Mouse (Mus musculus) adipocyte (in vitro differentiated cells): Measurements from ENCODE around the gene 1600015I10Rik.
A peak's percentile ranks its signal among the peaks of the same experiment; 100 is the strongest.
"Not testable (repeated sequence)": the region's sequence is repeated elsewhere in the genome, so short reads cannot be mapped to it uniquely, and the experiment has no call there.

Experiments
- DNase-seq: peaks from one replicate; pipeline ENCODE4 v3.0.0-alpha.2; 2016; ENCODE audit warnings: low spot score

The 1600015I10Rik gene

DNA sequence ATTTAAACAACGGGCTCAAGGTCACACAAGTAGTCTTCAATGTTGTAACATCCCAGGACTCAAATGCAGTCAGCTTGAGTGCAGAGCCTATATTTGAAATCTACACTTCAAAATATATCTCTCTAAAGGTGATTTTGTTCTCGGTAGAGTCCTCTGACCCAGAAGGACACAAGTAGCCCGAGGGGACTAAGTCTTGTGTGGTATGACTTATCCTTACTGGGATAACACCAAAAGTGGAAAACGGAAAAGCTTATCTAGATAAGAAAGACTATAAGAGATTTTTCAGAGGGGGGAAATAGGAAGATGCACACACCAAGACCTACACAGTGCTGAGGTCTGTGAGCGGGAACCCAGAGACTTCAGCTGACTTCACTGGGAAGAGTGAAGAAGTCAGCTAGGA lies at the start of gene 1600015I10Rik:
Gene 1600015I10Rik, plus strand, starts transcription at position 301 of the 400 bp plus-strand sequence.
- DNase-seq: no peak

DNA sequence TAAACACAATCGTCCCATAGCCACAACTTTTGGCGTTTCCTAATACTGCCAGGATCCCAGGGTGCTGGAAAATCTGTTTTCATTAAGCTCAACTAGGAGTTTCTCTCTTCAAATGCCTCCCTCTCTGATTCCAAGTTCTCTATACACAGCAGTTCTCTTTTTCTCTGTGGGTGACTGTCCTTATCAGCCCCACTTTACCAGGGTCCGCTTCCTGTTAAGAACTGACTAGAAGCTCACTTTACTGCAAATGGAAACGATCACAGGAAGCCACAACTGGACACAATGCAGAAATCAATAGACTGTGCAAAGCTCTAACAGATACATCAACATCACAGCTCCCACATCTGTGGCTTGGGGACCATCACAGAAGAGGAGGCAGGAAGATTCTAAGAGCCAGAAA lies 35.5 kb upstream of the 1600015I10Rik start:
- no peak for DNase-seq

DNA sequence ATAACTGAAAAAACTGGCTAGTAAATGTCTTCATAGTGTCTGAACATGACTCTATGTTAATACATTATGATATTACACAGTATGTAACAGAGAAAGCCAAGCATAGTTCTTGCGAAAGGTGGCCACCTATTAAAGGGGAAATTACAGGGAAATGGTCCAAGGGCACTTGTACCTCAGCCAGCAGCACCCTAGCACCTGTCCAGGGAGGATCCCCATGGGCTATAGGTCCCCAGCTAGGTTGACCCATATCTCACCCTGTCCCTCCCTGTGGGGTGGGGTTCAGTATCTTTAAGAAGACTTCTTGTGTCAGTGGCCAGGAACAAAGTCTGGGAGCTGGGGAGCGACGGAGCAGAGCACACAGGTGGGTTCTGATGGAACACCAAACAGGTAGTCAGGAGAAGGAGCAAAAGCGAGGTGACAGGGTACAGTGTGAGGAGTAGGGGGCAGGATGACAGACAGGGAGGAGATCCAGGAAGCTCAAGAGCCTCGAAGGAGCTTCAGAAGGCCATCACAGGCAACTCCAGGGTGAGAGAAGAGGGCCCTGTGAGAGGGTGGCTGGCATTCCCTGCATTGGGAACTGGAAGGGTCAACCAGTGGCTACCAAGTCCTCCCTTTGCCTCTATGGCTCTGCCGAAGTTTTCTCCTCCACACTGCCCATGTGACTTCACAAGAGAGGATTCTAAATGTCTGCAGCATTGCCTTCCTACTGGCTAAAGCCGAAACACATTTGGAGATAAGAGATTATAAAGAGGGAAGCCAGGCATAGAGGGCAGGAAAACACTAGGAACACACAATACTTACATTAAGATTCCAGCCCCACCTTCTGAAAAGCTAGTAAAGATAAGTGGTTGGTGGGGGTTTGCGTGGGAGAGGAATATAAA lies 34.5 kb upstream of the 1600015I10Rik start:
- DNase-seq: no peak

DNA sequence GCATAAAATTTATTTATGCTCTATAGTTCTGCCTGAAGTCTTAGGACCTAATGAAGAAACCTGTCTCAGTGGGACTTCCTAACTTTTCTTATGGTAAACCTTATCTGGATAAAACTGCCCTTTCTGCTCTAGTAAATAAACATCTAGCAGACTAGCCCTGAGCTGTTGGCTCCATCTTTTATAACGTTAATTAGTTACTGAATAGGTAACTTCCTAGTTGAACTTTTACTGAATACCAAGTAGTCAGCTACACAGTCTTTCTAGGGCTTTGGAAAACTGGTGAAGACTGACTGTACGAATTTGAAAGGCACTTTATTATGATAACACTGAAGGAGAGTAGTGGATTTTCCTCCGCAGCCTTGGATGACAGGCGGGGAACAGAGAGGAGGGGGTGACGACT lies 33.8 kb upstream of the 1600015I10Rik start:
- DNase-seq: no peak

DNA sequence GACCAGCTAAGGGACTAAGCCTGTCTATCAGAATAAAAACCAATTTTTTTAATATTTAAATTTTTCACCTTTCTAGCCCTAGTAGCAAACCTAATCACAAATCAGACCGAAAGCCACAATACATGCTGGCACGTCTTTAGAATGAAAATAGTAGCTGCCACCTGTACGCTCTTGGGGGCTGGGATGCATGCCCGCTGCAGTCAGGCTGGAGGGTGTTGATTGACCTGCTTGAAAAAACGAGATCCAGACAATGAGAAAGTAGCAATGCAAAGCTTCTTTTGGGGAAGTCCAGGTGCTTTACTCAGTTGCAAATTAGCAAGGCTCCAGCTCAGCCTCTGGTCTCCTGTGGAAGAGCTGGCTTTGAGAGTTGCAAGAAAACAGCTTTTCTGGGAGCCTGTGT lies 32.7 kb upstream of the 1600015I10Rik start:
- DNase-seq: no peak

DNA sequence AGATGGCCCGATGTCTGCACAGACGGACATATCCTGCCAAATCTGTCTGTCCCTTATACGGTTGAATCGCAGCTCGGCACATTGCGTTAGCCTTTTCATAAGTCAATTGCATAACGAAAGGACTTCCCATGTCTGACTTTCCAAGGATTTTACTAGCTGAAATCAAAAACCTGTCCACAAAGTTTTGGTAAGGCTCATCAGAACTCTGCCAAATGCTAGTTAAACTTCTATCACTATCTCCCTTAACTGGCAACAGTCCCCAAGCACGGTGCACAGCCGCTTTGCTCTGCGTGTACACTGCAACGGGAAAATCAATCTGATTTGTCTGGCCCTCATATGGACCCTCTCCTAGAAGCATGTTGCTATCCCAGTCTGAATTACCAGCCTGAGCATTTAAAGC lies 28.4 kb upstream of the 1600015I10Rik start:
- DNase-seq: not testable (repeated sequence)

DNA sequence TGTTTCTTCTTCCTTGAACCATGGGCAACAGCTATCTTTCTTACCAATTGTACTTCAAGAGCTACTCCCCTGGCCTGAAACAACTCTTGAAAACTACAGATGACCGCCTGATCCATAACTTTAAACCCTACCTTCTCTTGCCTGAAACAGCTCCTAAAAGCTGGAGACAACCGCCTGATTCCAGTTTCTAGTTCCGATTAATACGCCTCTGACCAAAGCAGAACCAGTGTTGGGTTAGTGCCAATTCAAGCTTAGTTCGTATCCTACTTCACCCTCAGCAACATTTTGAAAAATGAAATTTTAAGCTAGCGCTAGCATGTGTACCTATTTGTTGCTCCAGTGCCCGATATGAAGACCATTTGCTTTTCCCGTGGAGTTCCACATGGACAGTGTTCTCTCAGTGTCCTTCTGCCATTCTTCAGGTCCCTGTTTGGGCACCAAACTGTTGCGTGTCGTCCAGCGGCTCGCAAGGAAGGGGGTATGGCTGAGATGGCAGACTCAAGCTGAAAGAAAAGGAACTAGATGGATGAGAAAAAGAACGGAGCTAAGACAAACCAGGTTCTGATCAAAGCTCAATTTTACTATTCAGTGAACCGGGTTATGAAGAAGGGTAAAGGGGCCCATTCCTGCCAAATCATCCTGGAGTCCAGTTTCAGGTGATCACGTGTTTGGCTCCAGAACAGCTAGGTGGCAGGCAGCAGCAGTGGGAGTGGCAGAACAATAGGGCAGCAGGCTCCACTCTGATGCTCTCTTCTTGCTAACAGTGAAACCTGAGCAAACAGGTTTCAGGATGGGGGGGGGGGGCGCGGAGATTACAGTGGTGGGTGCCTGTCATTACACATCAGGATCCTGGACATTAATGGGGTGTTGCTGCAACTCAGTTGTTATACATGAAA lies 26.9 kb upstream of the 1600015I10Rik start:
- DNase-seq: no peak

DNA sequence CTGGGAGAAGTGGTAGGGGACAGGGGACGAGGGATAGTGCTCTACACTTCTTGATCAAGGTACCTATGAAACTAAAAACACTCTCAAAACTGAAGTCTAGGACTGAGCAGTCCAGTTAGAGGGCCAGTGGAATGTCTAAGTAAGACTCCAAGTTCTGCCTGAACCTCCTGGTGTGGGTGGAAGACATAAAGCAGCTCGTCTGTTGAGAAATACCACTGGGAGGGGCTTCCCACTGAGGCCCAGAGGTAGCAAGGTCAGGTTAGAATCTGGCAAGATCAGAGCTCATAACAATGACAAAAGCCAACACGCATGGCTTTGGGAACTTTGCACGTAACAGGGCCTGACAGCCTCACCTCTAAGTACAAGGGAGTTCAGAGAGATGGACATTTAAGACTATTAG lies 26.3 kb upstream of the 1600015I10Rik start:
- no peak for DNase-seq

DNA sequence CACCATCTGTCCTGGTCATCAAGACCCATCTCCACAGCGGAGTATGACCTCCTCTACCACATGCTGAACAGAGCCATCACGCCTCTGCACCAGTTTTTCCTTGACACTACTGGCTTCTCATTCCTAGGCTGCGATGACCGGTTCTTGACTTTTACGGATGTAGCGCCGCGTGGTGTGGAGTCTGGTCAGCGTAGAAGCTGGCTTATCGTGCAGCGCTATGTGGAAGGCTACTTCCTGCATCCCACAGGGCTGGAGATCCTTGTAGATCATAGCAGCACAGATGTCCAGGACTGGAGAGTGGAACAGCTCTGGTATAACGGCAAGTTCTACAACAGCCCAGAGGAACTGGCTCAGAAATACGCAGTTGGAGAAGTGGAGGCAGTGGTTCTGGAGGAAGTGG lies 24.1 kb upstream of the 1600015I10Rik start:
- DNase-seq: no peak

DNA sequence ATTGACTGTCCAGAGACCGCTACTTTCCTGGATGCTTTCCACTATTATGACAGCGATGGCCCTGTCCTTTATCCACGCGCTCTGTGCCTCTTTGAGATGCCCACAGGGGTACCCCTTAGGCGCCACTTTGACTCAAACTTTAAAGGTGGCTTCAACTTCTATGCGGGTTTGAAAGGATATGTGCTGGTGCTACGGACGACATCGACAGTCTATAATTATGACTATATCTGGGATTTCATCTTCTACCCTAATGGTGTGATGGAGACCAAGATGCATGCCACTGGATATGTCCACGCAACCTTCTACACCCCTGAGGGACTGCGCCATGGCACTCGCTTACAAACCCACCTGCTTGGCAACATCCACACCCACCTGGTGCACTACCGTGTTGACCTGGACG lies 23.3 kb upstream of the 1600015I10Rik start:
- DNase-seq: no peak

DNA sequence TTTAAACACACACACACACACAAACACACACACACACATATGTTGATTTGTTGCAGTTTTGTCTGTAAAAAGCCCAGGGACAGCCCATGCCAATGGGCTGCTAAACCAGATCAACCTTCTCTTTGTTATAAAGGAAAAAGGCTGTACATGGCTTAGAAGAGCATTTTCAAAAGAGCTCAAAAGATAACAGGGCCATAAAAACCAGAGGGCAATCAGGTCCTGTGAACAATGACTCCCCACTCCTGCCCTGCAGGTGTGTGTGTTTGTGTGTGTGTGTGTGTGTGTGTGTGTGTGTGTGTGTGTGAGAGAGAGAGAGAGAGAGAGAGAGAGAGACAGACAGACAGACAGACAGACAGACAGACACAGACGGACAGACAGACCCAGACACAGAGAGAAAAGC lies 20.5 kb upstream of the 1600015I10Rik start:
- no peak for DNase-seq

DNA sequence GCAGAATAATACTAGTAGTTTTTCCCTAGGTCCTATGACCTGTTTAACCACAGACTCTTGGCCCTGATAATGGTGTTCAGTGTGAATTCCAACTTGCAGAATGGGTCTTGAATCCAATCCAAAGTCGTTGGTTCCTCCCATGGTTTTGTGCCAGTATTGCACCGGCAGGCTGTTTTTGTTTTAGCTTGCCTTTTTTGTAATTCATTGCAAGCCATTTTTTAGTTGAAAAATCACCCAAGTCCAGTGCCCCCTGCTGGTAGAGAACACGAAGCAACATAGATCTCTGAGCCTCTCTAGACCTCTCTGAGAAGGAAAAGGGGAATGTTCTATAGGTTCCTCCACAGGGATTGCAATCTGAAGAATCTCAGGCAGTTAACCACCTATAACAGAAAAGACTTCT lies 17.7 kb upstream of the 1600015I10Rik start:
- DNase-seq: peak; percentile 29

DNA sequence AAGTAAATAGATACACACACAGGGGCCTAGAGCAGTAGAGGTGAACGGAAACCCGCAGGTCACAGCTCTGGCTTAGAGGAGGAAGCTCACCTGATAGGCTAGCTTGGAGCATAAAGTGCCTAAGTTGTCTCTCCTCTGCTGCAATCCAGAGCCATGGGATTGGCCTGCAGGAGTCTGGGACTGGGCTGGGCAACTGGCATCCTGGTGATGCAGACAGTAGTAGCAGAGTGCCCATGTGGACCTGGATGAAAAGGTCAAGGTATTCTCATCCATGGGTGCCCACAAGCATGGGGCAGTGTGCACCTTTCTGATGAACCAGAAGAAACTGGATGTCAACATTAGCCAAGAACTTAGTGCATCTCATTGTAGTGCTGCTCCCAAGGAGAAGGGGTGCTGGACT lies 16.1 kb upstream of the 1600015I10Rik start:
- DNase-seq: no peak

DNA sequence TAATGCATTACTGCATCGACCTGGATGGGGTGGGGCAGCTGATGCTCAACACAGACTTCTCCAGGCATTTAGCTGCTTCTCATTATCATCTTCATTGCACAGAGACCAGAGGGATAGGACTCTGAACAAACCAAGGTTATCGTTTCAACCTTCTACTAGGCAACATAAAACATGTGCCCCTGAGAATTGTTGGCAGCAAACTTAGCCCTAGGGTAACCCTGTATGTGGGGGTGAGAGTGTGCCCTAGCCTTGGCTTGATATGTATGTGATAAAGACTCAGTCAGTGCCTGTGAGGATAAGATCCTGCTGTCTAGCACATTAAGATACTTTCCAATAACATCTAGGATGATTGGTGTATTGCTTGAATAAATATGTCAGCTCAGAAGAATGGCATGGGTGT lies 19.9 kb downstream of the 1600015I10Rik start:
- DNase-seq: no peak

DNA sequence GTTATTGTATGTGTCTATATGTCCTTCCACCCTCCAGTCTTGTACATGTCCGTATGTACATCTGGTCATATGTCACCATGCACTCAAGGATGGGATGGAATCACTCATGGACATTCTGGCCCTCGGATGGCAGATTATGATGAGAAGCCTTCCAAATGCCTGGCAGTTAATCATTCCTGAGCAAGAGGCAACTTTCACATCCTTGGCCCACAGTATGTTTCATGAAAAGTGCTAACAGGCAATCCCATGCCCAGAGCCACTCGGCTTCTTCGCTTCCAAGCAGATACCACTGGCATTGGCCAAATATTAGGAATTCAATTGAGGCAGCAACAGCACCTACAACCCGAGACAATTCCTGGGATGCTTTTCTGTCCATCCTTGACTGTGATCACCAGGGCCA lies 21.0 kb downstream of the 1600015I10Rik start:
- DNase-seq: no peak

DNA sequence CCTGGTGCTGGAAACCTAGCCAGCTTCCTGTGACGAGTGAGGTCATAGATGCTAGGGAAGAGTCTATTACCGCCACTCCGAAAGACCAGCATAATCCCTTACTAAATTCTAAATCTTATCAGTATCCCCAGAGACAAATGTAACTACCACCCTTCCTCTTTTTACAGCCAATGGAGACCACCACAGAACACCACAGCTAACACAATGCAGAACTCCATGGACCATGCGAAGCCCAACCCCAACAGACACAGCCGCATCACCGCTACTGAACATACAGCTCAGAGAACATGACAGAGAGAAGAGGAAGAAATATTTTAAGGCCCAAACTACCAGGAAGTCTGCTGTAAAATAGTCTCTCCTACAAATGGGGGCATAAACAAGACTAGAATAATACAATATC lies 21.9 kb downstream of the 1600015I10Rik start:
- DNase-seq: no peak

DNA sequence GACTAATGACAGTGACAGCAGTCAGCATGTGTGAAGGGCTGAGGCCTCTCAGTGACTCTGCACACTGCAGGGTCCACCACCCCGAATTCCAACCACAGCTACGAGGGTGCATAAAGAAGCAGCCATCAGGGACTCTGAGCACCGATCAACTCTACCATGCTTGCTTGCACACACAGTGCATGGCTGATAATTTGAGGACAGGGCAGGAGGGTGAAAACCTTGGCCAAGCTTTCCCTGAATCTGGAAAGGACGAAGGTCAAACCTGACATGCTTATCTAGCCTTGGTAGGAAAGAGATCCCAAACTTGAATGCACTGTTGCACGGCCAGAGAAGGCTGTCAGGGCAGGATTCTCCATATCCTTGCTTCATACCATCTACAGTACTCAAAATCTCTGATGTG lies 23.5 kb downstream of the 1600015I10Rik start:
- DNase-seq: no peak

DNA sequence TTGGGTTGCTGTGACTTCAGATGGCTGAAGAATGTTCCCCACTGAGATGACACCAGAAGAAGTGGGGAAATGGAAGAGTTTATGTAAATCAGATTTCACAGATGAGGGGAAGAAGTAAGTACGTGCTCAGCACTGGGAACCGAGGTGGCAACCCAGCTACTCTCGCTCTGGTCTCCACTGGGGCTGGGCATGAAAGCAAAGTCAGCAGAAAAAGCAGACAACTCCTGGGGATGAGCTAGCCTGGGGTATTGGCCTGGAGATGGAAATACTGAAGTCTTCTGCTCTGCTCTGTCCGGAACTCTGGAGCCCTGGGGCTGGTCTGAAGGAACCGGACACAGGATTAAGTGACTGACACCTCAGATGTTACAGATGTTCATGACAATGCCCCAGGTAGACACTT lies 24.5 kb downstream of the 1600015I10Rik start:
- no peak for DNase-seq

DNA sequence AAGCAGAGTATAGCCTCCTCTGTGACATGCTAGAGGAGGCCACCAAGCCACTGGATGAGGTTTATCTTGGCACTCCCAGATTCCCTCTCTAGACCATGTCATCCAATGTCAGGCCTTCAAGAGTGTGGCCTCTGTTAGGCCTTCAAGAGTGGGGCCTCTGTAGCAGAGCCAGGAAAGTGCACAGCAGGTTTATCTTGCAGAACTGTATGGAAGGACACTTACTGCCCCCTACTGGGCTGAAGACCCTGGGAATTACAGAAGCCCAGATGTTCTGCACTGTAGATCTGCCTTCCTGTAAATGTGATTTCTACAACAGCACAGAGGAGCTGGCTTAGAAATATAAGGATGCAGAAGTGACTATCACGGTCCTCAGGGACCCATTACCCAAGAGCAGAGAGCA lies 25.3 kb downstream of the 1600015I10Rik start:
- DNase-seq: peak; percentile 42

DNA sequence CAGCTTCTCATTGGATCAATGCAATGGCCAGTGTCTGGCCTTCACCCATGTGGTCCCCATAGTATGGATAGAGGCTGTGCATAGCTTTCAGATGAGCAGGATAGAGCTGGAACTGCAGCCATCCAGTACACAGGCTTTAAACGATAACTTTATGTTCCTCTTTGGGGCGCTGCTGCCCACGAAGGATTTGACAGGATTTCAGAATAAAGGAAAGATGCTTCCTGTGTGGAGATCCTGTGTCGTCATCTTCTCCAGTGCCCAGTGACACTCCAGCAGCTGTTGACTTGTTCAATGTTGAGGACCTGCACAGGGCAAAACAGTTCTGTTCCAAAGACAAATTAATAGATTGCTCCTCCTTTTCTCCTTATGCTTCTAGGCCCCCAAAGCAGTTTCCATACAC lies 27.1 kb downstream of the 1600015I10Rik start:
- DNase-seq: no peak

DNA sequence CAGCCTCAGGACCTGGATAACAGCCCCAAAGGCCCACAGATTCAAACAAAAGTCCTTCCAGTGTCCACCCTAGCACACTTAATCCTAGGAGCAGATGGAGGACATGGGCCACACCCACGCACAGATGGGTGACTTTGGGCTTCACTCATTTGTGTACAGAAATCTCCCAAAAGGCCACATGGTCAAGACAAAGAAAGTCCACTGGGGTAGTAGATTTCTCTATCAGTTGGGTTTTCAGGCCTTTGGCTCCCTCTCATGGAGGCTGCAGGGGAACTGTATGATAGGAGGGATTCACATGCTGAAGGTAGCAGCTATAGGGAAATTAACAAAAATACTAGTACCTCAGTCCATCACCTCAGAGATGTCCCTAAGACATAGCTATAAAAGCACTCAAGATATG lies 28.4 kb downstream of the 1600015I10Rik start:
- peak; percentile 42 for DNase-seq

DNA sequence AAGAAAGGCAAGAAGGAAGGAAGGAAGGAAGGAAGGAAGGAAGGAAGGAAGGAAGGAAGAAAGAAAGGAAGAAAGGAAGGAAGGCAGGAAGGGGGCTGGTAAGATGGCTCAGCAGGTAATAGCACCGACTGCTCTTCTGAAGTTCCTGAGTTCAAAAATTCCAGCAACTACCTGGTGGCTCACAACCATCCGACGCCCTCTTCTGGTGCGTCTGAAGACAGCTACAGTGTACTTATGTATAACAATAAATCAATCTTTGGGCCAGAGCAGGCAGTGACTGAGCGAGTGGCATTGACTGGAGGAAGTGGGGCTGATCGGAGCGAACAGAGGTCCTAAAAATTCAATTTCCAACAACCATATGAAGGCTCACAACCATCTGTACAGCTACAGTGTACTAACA lies 29.5 kb downstream of the 1600015I10Rik start:
- DNase-seq: not testable (repeated sequence)

DNA sequence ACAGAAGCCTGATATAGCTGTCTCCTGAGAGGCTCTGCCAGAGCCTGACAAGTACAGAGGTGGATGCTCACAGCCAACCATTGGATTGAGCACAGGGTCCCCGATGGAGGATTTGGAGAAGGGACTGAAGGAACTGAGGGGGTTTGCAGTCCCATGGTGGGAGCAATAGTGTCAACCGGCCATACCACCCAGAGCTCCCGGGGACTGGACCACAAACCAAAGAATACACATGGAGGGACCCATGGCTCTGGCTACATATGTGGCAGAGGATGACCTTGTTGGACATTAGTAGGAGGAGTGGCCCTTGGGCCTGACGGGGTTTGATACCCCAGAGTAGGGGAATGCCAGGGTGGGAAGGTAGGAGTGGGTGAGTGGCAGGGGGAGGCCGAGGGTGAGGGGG lies 37.0 kb downstream of the 1600015I10Rik start:
- DNase-seq: not testable (repeated sequence)
